Mouse (Mus musculus) ovary, postnatal 36 days (tissue): Measurements from ENCODE around the gene Tbc1d17.

Experiments
- DNase-seq: peaks from one replicate; pipeline ENCODE4 v3.0.0; 2022; ENCODE audit warnings: low spot score, mixed read lengths

Gene Tbc1d17

DNA sequence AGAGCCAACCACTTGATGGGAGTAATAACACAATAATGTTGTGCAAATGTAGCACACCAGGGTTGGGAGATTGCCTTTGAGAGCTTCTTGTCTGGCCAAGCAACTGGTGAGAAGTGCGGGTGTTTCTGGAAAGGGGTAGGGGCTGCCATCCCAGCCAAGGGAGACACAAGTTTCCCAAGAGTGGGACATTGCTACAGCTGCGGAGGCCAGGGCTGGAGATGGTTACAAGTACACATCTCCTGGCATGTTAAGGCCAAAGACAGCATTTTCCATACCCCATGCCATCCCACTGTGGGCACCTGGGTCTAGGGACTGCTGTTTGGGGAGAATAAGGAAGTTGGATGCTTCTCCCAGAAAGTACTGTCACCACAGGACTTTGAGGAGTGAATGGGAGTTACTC lies 4.2 kb upstream of the Tbc1d17 start:
- DNase-seq: no peak

DNA sequence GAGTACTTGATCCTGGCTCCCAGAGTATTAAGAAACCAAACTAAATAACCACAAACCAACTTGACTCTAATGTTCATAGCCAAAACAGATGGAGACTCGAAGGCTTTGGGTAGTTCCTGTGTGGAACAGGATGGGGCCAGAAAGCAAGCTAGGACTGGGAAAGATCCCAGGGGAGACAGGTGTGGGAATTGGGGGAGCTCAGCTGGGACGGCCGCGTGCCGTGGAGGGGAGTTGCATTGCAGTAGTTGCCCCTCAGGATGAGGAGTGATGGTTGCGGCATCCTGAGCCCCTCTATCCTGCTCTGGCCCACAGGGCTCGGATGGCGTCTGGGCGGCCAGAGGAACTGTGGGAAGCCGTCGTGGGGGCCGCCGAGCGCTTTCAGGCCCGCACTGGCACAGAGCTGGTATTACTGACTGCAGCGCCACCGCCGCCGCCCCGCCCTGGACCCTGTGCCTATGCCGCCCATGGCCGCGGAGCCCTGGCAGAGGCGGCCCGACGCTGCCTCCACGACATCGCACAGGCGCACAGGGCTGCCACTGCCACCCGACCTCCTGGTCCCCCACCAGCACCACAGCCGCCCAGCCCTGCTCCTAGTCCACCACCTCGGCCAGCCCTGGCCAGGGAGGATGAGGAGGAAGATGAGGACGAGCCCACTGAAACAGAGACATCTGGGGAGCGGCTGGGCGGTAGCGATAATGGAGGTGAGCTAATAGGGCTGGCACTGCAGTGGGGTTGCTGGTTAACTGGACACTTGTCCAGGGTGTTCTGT lies 3.6 kb upstream of the Tbc1d17 start:
- DNase-seq: no peak

DNA sequence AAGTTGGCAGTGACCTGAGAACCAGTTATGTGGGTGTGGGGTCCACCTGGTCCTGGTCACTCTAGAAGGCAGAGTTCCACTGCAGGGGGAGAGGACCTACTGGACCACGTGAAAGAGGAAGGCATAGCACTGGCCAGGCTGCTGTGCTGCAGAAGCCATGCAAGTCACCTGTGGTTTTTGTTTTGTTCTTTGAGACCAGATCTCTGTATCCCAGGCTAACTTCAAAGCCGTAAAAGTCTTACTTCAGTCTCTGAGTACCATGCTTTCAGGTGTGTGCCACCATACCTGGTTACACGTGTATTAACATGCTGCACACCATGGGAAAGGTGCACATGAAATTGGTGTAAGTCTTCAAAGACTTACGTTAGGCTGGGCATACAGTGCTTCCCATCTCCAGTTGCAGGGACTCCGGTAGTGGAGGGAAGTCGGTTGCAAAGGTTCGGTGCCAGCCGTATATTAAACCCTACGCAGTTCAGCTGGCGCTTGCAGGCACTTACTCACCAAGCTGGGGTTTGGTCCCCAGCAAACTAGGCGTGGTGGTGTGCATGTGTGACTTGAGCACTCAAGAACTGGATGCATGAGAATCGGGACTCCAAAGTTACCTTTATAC lies 2.9 kb upstream of the Tbc1d17 start:
- no peak for DNase-seq

DNA sequence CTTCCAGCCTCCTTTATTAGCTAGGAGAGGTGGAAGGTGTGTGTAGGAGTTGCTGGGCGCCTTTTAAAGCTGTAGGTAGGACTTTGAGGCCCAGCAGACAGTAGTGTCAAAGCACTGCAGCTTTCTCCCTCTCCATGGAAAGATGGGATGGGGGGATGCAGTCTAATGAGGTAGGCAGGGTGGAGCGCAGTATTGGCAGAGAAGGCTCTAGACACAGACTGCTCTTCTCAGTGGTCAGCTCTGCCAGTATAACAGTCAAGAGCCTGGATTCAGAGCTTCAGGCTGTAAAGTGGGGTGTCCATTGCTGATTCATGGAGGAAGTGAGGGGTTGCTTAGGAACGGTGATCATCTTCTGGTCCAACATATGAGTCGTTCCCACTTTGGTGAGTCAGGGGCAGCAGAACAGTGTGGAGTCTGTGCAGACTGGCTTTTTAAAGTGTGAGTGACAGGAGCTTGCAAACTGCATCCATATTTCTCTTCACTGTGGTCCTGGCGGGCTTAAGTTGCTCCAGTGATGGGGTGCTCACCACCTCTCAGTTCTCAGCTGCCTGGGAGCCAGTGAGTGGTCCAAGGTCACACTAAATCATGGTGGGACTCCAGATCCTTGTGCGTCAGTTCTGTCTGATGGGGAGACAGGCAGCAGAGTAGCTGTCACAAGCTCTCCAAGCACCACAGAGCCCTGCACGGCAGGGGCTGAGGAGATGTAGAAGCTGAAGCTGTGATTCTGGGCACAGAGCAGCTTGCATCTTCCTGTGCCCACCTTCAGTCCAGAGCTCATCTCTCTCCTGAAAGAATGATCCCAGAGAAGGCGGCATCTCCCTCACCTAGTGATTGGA lies 2.1 kb upstream of the Tbc1d17 start:
- DNase-seq: no peak

DNA sequence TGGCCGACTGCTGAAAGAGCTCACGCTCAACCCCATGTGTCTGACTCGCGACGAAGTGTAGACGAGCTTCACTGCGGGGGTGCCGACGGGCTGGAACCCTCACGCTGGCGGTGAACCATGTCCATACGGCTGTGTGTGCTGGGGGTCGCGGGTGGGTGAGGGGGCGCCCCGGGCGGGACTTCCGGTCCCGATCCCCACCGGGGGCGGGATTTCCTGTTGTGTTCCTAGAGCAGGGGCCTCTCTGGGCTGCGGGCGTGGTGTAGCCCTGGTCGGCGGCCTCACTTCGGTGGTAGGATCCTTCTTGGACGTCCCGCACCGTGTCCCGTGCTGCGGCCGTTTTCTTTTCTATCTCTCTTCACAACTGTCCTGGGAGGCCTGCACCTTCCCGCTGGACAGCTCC lies 1.3 kb upstream of the Tbc1d17 start:
- peak; percentile 81 for DNase-seq

DNA sequence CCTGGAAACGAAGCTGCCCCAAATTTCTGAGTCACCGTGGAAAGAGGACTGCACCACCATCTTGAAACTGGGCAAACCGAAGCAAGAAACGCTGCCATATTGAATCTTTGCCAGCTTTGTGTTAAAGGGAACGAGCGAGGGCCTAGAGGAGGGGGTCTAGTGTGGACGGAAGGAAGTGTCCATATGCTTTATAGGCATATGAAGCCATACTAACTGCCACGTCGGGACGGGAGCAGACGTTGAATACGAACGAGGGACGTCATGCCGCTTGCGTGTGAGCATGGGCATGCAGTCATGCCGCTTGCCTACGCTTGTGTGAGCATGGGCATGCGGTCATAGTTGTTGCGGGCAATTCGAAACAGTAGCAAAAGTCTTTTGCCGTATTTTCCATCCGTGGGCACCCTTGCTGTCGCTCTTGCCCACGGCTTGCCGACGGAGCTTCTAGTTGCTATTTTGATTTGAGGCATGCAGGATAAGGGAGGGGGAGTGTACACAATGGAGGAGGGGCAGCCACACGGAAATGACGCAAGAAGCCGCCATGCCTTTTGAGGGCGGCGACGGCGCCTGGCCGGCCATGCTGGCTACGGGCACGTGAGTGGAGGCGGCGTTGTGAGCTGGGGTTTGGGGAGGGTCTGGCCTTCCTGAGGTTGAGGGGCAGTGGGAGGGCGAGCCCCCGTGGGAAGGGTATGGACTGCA lies 685 bp upstream of the Tbc1d17 start:
- DNase-seq: peak; percentile 88

DNA sequence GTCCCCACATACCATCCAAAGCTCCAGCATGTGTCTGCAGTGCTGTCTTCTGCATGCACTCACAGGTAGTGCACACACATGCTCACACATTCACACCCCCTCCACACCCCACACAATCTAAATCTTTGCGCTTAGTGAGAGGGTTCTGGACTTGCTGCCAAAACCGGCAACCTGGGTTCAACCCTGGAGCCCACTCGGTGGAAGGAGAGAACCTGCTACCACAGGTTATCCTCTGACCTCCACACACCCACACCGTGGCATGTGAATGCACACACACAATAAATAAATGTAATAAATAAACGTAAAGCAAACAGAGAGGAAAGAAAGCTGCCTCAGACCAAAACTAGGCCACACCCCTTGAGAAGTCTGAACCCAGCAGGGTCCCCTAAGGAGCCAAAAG lies 1.1 kb downstream of the Tbc1d17 start:
- DNase-seq: no peak

DNA sequence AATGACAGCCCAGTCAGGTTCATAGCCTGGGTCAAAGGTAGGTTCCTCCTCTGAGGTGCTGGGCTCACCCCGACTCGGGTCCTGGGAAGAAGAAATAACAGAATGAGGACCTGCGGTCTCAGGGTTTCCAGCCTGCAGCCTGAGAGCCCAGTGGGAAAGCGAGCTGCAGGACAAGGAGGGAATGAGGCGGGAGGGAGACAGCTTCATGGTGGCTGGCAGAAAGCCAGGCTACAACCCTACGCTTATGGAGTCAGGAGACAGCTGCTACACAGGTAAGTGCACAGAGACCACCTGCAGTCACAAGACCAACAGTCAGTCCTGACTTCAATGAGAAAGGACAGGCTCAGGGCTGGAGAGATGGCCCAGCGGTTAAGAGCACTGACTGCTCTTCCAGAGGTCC lies 2.1 kb downstream of the Tbc1d17 start:
- no peak for DNase-seq

DNA sequence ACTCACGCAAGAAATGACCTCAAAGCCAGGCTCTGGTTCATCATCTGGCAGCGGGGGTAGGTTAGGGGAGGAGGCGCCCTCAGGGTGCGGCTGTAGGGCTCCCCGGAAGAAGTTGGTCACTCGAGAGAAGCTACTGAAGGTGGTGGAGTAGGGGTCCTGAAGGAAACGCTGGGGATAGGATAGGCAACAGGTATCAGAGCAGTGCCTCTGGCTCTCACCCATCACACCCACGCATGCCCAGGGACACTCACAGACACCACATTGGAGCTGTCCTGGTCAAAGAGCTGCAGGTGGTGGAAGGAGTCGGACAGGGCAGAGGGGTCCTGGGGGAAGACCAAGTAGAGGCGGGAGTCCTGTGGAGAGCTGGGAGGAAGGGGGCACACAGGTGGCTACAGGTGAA lies 3.9 kb downstream of the Tbc1d17 start:
- no peak for DNase-seq

DNA sequence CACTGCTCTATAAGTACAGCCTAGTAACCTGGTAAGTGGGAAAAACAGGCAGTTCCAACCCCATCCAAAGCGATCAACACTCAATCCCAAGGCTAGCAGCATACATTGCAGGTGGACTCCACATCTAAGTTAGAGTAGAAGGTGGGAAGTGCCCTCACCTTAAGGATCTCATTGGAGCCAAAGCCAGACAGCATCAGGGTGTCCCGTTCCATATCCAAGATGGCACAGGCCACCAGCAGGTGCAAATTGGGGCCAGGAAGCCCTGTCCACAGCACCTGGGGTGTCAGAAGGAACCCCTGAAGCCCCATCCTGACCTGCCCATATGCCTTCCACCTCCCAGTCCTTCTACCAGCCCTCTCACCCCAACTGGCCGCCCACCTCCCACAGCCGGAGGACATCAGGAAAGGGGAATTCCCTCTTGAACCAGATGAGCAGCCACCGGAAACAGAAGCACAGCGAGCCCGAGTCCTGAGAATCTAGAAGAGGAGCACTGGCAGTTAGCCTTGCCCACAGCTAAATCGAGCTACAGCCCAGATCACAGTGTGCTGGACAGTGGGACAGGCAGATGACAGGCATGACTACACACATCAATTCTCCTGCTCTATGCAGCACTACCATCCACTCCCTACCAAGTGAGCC lies 6.9 kb downstream of the Tbc1d17 start:
- DNase-seq: no peak

DNA sequence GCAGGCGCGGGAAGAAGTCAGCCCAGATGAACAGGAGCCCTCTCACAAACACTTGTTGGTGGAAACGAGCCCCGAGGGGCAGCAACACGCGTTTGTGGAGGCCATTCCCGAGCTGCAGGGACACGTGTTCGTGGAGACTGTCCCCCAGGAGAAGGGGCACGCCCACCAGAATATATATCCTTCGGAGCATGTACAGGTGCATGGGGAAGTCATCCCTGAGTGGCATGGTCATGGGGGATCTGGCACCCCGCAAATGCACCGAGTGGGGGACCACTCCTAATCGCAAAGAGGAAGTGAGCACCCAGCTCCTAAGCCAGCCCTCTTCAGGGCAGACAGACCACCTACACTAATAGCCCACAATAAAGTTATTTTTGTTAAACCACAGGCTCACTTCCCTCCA lies 8.5 kb downstream of the Tbc1d17 start:
- no peak for DNase-seq

DNA sequence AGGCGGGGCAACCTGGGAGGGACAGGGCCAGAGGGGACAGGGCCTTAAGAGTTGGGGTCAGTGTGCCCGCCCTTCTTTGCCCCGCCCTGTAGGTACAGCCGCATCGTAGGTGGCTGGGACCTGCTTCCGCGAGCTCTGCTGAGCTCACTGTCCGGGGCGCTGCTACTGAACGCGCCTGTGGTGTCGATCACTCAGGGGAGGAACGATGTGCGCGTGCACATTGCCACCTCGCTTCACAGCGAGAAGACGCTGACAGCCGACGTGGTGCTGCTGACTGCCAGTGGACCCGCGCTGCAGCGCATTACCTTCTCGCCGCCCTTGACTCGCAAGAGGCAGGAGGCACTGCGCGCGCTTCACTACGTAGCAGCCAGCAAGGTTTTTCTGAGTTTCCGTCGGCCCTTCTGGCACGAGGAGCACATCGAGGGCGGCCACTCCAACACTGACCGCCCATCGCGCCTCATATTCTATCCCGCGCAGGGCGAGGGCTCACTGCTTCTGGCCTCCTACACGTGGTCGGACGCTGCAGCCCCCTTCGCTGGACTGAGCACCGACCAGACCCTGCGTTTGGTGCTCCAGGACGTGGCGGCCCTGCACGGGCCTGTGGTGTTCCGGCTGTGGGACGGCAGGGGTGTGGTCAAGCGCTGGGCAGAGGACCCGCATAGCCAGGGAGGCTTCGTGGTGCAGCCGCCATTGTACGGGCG lies 9.2 kb downstream of the Tbc1d17 start:
- peak; percentile 49 for DNase-seq

DNA sequence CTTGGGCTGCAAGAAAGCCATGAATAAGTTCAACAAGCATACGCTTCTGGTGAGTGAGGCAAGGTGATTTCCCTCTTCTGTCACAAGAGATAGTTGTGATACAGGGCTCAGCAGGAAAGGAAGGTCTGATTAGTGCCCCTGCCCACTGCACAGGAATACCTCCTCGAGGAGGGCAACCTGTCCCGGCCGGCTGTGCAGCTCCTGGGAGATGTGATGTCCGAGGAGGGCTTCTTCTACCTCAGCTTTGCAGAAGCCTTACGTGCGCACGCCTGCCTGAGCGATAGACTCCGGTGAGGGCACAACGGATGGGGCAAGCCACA lies 9.7 kb downstream of the Tbc1d17 start:
- no peak for DNase-seq

DNA sequence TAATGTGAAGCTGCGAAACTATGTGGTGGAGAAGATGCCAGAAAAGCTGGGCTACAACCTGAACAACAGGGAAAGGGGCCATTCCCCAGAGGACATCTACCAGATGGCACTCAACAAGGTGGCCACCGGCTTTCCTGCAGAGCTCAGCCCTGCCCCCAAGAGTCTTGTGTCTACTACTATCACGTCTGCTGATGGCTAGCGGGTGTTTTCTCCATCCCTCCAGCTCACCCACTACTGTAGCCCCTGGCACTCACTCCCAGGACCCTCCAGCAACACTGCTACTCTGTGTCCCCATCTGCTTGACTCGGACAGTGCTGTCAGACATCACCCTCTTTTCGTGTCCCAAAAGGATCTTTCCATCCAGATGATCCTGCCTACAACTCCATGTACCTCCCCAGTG lies 10.8 kb downstream of the Tbc1d17 start:
- DNase-seq: no peak

DNA sequence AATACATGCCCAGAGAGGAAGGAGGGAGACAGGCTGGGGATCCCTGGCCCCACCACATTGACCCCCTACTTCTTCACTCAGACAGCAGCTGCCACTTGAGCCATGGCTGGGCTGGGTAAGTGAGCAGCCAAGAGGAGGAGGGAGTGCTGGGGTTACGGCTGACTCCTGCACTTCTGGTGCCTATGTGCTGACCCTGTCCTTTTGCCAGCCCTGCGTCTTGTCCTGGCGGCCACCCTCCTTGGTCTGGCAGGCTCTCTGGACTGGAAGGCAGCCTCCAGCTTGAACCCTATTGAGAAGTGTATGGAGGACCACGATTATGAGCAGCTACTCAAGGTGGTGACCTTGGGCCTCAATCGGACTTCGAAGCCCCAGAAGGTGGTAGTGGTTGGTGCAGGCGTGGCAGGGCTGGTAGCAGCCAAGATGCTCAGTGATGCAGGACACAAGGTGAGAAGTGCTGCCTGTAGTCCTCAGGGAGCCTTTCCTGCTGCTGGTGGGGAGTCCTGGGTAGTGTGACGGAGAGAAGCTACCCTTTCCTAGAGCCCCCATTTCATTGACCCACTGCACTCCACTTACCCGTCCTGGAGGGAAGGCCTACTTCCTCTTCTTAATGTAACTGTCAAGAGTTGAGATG lies 12.3 kb downstream of the Tbc1d17 start:
- DNase-seq: no peak

DNA sequence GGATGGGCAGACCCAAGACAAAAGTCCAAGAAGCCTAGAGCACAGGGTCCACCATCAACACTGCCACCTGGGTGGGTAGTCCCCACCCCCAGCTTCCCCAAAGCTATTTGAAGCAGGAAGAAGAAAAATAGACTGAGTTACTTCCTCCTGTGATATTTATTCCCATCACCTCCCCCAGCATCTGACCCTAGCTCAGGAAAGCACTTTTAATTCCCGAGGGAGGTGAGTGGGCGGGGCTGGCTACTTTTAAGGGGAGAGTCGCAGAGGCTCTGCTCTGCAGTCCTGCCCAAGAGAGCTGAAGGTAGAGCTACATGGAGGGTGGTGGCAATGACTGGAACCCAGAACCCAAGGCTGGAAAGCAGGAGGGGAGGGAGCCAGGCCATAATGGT lies 12.9 kb downstream of the Tbc1d17 start:
- DNase-seq: no peak

DNA sequence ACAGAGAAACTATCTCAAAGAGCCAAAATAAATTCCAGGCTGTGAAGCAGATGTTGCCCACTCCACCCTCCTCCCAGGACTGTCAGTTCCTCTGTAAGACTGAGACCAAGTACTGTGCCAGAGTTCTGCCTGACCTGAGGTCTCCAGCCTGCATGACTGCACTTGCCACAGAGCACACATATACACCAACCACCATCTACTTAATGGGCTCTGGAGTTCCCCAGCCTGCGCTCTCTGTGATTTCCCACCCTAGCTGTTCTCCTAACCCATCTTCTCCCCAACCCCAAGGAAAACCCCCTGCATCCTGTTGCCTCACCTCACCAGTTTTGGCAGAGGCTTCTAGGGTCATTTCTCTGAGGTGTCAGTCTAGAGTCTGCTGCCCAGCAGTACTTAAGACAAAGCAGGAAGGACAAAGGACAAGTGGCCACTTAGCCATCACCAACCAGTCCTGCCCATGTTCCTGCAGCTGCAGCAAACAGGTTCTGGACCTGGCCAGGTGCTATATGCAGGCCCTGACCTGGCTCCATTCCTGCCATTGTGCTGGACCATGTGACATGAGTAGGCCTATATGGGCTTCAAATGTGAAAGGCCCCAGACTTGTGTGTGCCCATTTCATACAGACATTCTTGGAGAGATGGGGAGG lies 13.4 kb downstream of the Tbc1d17 start:
- no peak for DNase-seq

DNA sequence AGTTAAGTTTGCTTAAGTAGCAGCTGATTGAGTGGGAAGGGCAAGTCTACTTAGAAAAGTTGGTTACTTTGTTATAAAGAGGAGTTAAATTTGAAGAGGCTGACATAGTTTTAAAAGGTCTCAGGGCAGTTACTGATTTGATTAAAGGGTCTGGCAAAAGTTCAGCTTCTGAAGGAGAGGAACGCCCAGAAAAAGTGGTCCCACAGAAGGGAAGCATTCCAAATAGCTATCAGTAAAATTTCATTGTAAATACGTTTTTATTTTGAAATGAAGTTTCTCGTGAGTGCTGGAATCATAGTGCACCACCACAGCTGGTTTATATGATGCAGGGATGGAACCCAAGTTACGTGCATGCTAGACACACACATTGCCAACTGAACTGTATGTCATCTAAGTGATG lies 16.1 kb downstream of the Tbc1d17 start:
- DNase-seq: no peak

DNA sequence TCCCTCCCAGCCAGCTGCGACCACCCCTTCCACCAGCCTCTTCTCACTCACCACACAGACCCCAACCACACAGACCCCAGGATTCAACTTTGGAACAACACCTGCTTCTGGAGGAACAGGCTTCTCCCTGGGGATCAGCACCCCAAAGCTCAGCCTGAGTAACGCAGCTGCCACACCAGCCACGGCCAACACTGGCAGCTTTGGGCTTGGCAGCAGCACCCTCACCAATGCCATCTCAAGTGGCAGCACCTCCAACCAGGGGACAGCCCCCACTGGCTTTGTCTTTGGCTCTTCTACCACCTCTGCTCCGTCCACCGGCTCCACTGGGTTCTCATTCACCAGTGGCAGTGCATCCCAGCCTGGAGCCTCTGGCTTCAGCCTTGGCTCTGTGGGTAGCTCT lies 20.2 kb downstream of the Tbc1d17 start:
- no peak for DNase-seq

DNA sequence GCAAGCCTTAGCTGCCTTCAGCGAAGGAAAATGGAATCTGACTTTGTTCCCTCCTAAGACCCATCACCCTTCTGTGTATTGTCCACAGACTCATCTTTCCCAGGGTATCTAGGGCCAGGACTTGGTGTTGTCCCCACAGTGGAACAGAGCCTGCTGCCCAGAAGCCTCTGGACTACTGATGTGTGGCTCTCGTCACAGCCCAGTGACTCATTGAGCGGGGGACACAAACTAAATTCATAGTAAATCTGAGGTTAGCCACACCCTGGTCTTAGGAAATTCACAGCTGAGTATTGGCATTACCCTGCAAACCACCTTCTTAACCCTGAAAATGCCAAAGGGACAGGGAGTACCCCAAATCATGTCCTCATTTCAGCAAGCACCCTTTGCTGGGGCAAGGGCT lies 22.1 kb downstream of the Tbc1d17 start:
- DNase-seq: no peak

DNA sequence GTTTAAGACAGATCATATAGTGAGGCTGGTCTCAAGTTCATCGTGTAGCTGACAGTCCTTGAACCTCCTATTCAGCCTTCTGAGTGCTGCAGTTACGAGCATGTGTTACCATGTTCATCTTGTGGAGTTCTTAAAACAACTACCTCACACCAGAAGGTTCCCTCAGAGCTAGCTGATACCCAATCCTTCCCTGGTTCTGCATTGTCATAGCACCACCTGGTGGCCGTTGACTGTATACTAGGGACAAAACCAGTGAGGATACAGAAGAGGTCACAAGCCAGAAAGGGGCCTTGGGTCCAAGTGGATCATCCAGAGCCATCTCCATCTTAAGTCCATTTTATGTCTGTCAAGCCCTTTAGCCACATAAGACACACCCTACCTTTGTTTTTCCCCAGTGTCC lies 24.0 kb downstream of the Tbc1d17 start:
- DNase-seq: peak; percentile 65
